Mouse (Mus musculus) lung, postnatal 0 days (tissue): ENCODE results near the gene Bicdl1.

Source experiments
- CTCF ChIP-seq: IDR thresholded peaks from 2 replicates; pipeline ENCODE4 v1.5.1; 2016; ENCODE audit warnings: antibody characterized with exemption, mild to moderate bottlenecking
- EP300 ChIP-seq: IDR thresholded peaks from 2 replicates; pipeline ENCODE4 v1.6.1; 2016; ENCODE audit warnings: antibody characterized with exemption, mild to moderate bottlenecking, control low read depth

DNA sequence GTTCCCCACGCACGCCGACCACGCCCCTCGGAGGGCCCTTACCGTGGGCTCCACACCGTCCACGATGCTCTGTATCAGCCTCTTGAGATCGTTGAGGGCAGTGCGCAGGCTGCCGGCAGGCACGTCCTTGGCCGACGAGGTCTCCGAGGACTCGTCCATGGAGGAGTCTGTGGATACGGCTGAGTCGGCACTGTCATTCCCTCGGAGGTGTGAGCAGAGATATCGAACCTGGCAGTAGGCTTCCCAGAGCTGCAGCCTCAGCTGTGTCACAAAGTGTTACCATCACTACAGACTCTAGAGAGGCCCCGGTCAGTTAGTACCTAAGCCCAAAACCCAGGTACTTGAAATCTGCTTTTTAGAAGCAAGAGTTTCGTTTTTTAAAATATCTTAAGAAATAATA is 68.8 kb downstream of the Bicdl1 start:
- TF ChIP-seq CTCF = no peak
- TF ChIP-seq EP300 = no peak
